Mouse (Mus musculus) CD8-positive naive resting alpha-beta T cell, adult 2 months (primary cell): ENCODE results near the gene Mfap3l.
A peak's percentile ranks its signal among the peaks of the same experiment; 100 is the strongest.
"Not testable (repeated sequence)": the region's sequence is repeated elsewhere in the genome, so short reads cannot be mapped to it uniquely, and the experiment has no call there.

Experiments
- DNase-seq, 2 experiments: peaks; one replicate each; pipeline ENCODE4 v3.0.0; 2022; ENCODE audit warnings: low read depth in 2 of 2, low spot score in 2 of 2

Mfap3l gene

DNA sequence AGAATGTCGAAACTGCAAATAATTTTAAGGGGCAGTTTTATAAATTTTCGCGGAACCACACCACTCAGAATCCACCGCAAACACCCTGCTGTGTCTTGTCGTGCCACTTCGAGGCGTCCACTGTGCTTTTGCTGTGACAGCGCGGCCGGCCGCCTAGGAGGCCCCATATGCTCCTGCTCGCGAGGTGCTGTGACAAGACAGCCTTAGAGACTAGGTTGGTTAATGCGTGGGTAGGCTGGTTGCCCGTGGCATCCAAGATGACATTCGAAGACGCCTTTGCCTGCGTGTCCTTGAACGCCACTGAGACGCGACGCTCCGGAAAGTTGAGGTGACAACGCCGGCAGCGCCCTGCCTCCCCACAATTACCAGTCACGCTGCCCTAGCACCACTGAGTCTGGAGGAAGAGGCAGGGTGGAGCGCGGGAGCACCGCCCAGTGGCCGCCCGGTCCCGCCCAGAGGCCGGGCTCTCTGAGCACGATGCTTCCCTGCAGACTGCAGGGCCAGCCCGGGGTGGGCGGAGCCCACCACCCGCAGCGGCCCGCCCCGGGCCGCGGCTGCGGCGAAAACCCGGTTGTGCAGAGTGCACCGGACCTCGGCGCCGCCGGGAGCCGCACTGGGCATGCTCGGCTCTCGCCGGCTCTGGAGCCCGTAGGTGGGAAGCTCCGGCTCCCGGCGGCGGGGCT lies at the start of gene Mfap3l:
Gene Mfap3l, plus strand, starts transcription at position 578 of the 683 bp plus-strand sequence.
- peak; percentile 1 to 6 for DNase-seq

DNA sequence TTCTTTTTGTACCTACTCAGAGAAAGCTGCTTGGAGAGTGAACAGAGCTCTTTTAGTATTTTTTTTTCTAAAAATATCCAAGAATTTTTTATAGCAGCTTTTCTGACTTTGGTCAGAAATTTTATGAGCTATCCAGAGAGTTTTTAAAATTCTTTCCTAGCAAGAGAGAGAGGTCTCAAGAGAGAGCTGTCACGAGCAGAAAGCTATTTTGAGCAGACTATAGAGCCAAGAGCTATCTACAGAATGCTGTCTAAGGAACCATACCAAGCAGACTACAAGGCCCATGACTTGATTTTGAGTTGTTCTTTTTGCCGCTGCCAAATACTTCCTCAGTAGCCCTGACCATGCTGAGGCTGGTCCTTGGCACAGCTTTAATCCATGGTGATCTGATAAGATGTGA lies 49.3 kb upstream of the Mfap3l start:
- DNase-seq = no peak

DNA sequence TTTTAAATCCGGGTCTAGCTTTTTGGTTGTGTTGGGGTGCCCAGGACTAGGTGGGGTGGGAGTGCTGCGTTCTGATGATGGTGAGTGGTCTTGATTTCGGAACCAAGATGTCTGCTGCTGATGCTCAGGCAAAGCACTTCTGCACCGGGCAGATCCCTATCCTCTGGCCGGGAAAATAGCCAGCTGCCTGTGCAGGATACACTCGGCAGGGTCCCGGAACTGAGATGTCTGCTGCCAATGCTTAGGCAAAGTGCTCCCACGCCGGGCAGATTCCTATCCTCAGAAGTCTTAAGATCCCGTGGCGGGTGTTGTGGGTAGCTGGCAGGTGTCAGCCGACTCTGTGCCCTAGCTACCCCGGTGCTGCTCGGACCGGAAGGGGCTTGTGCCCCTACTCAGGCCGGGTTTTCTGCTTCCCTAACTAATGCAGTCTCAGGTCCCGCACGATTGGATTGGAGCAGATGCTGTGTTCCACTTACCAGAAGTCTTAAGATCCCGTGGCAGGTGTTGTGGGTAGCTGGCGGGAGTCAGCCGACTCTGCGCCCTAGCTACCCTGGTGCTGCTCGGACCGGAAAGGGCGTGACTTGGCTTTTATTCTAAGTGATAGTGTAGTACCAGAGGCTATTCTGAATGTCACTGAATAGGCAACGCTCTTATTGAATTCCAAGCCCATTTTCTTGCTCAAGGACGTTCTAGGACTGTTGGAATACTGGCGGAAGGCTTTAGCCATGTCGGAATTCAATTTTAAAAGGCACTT lies 41.1 kb upstream of the Mfap3l start:
- DNase-seq = not testable (repeated sequence)

DNA sequence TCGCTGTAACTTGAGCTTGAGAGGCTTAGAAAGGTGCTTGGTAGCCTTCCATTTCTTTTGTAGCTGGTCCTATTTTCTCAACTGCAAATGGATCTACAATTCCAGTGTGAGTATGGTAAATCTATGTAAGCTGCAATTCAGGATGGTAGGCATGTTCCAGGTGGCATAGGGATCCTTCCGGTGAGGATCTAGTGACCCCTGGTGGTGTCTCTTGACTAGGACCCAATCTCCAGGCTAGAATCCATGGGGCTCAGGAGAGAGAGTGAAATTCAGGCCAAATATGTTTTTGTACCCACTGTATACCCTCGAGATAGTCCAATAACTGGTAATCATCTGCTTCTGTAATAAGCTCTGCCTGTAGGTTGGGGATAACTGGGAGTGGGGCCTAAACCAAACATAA lies 37.9 kb upstream of the Mfap3l start:
- no peak for DNase-seq

DNA sequence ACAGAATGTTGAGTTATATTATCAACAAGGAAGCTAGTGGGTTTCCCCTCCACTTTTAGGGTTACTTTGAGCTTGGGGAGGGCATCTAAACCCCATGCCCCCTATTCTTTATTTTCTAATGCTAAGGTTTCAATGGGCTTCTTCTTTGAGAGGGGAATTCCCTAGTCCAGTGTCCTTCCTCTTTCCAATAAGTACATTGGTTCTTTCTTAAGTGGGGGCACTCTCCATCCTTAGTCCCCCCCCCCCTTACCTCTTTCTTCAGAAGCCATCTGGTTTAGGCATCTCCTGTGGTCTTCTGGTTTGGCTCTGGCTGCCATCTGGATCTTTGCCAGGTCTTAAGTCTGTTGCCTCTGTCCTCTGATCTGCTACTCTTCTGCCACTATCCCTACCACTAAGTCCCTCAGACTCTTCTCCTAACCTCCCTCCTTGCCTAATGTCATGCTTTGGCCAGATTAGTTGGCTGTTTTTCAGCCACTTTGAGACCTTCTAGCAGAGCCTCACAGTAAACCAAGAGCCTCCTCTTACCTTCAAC lies 21.0 kb upstream of the Mfap3l start:
- DNase-seq = no peak

DNA sequence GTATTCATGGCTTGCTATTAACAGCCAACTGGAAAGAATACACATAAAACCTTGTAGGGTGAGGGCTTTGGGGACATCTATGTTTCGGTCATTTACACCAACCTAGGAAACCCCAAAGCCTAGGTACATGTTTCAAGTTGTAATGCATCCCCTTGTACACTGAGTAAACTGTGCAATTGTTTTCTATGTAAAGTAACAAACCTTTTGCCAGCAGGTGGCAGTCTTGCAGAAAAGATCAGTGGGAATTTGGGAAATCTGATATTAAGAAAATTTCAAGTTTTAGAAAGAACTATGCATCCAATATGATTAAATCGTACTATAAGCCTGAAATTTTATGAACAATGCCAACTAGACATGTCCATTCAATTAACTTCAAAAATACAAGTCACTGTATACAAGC lies 15.7 kb upstream of the Mfap3l start:
- DNase-seq = no peak

DNA sequence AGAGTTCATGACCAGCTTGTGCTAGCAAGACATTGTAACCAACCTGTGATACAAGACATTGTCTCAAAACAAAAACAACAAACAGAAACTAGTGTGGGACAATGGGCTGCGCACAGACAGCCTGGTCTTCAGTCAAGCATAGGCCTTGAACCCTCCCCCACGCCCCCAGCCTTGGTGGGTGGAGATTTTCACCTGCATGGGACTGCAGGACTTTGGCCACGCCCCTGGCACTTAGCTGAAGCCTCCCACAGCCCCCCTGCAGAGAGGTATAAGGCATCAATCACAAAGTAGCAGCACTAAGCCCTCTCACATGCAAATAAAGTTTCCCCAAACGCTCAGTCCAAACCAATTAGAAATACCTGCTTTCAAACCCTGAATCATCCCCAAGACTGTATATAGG lies 11.1 kb upstream of the Mfap3l start:
- DNase-seq = no peak

DNA sequence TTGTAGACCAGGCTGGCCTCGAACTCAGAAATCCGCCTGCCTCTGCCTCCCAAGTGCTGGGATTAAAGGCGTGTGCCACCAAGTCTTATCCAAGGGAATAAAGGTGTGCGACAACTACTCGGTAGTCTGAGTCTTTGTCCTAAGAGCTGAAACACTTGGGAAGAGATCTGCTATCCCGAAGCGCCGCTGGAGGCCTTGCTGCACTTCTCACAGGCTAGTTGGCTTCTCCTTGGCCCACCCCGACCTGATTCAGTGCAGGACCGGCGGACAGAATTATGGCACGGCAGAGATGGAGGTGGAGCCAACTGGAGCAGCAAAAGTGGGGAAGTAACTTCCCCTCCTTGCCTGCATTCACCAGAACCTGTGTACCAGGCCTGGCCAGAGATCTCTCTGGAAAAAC lies 10.6 kb upstream of the Mfap3l start:
- no peak for DNase-seq

DNA sequence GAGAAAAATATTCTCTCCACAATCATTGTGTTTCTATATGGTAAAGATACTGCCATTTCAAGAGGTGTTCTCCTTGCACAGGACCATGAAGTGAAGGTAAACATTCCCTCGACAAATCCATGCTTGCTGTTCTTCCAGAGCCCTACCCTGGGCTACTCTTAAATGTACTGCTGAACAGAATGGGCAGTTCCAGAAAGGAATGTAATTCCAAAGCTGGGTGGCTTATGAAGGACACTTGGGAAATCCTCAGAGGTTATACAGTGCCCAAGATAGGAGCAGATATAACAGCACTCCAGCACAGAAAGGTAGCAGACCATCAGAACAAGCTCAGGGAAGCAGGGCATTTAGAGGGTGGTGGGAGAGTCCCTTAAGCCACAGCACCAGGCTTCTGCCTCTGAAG lies 9.2 kb upstream of the Mfap3l start:
- no peak for DNase-seq

DNA sequence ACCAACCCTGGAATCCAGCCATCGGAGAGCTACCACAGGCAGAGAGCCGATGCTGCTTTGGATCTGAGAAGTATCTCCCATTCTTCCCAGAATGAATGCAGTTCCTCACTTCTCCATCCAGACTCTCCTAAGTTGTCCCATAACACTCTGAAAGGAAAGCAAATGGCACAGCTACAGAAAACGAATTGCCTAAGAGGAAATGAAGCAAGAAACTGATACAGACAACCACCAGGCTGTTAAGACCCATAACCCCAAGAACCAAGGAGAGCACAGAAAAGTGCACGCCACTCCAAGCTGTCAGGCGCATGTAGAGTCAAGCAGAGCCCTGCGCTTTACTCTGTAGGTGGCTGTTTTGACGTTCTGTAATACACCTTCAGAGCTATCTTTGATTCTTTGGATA lies 7.9 kb upstream of the Mfap3l start:
- DNase-seq = no peak

DNA sequence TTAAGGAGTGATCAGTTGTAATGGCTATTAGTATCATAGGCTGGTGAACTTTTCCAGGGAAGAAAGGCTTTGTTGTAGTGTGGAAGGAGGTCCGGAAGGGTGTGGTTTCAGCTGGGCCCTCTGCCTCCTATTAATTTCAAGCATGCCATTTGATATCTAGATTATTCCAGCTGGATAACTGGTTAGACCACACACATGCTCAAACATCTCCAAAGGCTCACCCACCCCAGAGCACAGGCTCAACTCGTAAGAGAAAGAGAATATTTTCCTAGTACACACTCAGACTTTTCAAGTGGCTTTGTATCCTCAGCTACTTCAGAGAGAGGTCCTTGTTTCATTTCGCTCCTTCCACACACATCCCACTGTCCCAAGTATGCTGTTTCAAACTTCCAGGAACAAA lies 4.7 kb upstream of the Mfap3l start:
- DNase-seq = no peak

DNA sequence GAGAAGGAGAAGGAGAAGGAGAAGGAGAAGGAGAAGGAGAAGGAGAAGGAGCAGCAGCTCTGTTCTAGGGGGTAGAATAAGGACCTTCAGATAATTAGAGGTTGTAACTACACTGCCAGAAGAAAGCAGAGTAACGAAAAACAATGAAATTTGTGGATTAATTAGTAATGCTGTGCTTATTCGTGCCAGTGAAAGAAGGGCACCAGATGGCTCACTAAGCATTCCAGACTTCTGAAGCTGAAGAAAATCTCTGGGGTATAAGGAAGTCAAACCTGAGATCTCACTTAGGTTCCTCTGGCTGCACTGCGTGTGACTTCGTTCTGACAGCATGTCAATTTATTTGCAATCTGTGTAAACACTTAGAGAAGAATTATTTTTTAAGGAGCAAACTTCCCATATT lies 3.6 kb upstream of the Mfap3l start:
- no peak for DNase-seq

DNA sequence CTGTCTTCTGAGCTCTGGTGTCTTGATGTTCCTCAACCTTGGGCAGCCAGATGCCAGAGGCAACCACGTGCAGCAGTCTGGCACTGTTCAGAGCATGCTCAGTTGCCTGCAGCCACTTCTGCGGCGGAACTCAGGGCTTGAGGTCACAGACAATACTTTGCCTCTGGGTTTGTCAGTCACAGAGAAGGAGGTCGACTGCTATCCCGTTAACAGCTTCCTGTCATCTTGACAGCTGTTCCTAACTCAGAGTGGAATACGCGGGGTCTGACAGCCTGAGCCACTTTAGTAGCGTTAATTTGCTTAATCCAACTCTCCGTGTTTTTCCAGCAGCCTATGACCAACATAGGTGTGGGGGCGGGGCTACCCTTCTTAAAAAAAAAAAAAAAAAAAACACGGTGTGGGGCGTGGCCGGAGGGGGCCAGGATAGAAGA lies 1.1 kb upstream of the Mfap3l start:
- no peak for DNase-seq

DNA sequence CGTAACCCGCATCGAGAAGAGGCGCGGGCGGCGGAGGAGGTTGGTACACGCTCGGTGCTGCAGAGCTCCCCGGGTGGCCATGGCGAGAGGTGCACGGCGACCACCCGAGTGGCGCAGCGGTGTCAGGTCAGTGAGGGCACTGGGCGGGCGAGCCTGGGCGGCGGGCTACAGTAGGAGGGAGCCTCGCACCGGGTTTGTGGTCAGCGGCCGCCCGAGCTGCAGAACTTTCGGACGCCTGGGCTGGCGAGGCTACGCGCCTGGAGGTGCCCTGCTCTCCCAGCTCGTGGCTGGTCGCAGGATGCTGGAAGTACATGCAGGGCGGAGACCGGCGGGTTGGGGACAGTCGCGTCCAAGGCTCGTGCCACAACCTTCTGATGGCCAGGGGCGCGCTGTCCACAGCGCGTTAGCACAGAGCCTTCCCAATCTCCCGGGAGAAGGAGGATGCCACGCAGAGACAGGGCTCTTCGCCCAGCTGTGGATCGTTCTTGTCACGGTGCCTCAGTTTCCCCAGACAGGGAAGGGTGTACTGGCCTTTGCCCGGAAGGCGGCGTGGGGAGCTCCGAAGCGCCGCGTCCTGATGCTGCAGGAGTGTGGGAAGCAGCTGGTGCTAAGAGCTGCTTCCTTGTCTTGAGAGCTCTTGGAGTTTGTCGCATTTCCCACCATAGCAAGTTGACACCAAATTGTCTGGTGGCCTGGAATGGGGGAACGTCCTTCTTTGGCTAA lies 467 bp downstream of the Mfap3l start:
- DNase-seq = no peak

DNA sequence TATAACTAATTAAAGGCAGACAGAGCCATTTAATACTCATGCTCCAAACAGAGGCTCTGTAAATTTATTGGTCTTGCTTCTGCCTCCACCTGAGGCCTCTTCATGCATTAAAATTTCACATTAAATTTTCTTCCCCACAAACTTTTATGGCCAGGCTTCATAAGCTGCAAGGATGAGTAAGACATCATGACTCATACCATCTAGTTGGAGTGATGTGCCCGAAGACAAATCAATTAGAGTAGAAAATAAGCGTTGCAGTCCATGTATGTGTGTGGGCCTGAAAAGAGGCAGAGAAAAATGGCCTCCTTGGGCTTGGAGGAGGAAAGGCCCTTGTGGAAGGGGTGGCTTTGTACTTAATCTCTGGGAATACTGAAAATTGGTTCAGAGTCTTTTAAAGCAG lies 2.3 kb downstream of the Mfap3l start:
- DNase-seq = no peak

DNA sequence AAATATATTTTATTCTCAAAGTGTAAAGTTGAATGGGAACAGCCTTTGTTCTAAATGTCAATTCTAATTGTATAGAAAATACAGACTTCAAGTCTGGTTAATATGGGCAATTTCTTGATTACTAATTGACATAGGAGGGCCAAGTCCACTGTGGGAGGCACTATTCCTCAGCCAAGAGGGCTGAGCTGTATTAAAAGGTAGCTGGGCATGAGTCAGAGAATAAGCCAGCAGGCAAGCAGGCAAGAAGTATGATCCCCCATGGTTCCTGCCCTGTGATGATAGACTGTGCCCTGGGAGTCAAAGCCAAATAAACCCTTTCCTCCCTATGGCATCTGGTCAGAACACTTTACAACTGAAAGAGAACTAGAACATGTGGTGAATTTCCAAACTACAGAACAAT lies 3.2 kb downstream of the Mfap3l start:
- DNase-seq = no peak

DNA sequence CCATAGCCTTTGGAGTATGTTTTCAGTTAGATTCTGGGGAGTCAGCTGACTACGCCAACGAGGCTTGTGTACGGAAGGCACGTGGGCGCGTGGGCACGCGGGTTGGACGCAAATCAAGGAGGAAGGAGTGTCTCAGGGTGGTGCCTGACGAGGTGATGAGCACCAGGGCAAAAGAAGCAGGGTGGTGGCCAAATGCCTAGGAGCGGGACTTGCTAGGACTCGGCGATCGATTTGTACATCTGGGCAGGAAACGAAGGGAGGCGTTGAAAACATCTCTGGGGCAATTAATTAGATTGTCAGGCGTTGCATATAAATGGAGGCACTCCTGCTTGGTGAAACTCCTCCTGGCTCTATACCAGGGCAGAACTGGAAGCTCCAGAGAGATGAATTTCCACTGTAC lies 7.4 kb downstream of the Mfap3l start:
- DNase-seq = no peak

DNA sequence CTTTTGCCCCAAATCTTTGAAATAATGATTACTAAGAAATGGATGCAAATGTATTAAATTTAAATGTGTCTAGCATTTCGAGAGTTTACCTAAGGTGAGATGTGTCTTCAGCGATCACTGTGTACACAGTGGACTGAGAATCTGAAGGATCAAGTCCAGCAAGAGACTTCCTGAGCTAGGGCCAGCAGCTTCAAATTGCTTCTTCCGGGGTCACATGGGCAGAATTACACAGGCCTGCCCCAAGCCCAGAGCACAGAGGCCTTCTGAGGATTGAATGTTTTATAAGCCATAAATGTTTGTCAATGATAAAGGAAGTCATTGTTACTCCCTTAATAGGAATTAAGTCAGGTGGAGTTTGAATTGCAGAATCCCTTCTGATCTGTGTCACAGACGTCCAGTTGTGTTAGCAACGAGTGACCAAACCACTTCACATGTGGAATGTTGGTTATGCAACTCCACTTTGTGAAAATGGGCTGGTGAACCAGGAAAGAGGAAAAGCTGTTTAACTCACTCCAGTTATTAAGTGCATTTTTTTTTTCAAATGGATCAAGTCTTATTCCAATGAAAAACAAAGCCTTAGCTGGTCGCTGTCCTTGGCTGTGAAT lies 10.9 kb downstream of the Mfap3l start:
- DNase-seq = no peak

DNA sequence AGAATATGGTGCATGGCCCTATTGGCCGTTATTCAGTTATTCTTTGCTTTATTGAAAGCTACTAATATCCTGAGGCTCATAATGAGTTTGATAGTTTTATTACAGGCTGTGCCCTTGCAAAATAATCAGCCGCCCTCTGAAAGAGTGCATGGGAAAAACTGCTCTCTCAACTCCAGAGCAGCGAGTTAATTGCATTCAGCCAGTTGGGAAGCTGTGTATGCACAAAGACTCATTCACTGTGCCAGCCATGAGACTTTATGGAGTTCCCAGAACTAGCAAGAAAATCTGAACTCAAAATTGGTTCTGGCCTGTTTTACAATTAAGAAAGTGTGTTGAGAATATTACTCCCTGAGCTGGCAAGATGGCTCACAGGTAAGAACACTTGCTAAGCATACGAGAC lies 12.5 kb downstream of the Mfap3l start:
- no peak for DNase-seq

DNA sequence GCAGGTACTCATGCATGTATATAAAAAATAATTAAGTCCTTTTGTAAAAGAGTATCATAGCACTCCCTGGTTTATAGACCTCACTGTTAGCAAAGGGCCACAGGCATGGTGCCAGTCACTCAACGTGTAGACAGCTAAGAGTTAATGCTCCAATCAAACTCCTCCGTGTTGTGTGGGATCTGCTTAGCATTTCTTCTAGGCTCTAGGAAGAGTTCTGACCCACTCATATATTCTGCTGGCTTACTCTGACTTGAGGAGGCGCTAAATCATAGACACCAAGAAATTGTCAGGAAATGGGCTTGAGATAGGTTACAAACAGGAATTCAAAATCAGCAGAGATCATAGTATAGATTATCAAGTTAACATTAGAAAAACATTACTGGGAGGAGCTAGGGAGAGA lies 13.3 kb downstream of the Mfap3l start:
- no peak for DNase-seq

DNA sequence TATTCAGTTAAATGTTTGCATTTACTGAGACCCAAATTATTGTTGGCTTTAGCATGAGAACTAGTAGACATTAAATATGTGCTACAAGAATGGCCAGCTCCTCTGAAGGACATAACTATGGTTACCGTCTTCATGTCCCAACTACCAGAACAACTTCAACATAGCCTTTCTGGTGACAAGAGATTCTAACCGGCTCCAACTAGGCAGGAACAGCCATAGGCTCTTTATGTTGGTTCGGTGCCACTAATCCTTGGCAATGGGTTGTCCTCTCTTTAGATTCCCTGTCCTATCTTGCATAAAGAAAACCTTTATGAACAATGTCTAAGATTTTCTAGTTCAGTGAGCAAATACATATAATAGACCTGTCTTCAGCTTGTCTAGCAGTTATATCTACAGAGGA lies 14.7 kb downstream of the Mfap3l start:
- no peak for DNase-seq

DNA sequence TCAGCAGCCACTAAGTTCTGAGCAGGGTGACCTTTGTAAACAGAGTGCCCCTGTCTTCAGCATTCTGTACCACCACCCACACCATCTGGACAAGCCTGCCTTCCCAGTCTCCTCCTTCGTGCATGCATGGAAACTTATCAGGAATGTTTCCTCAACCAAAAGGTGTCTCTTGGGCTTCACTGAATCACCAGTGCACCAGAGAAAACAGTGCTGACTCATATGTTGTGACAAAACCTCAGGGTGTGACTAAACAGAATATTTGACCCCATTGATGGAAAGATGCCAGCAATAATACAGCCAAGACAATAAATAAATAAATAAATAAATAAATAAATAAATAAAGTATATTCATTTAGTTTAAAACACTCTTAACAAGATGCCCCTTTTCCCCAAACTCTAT lies 16.5 kb downstream of the Mfap3l start:
- no peak for DNase-seq
